Mouse (Mus musculus): Measurements from ENCODE around the gene Ap4m1.

DNA sequence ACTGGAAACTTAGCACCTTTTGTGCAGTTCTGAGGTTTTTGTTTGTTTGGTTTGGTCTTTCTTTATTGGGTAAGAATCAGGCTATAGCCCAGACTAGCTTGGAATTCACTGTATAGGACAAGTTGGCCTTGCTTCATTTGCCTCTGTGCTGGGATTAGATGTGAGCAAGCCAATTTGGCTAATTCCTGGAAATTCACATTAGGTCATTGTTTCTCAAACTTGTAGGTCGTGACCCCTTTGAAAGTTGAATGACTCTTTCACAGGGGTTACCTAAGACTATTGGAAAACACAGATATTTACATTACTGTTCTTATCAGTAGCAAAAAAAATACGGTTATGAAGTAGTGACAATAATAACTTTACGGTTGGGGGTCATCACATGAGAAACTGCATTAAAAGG is 17.4 kb upstream of the Ap4m1 start:
- no peak for TF ChIP-seq POLR2A (IDR thresholded peaks at IDR 0.05; ENCODE audit: insufficient read length, low read depth)
- no peak for TF ChIP-seq E2F4 (IDR thresholded peaks at IDR 0.05; ENCODE audit: insufficient read depth)
- no peak for TF ChIP-seq TCF12 (IDR thresholded peaks at IDR 0.05; ENCODE audit: insufficient read depth, poor library complexity, severe bottlenecking)

Measured in myocyte (in vitro differentiated cells).